Mouse (Mus musculus): ENCODE data around the gene Sarm1.
A peak's percentile ranks its signal among the peaks of the same experiment; 100 is the strongest.
"Not testable (repeated sequence)": the region's sequence is repeated elsewhere in the genome, so short reads cannot be mapped to it uniquely, and the experiment has no call there.

Gene Sarm1

GRCm38 (mm10) chr11:78497544-78498522, at the start of gene Sarm1:
Sarm1 (minus strand) TSS chr11:78497754.
- peak; percentile 81 to 93 for DNase-seq (ENCODE audit: low spot score in 2 of 2)

- no peak for DNase-seq (ENCODE audit: low spot score in 2 of 2)
These were observed 47.6 kb upstream of the Sarm1 start for GRCm38 (mm10) chr11:78545181-78545580.

GRCm38 (mm10) chr11:78544449-78545111, 47.0 kb upstream of the Sarm1 start:
- no peak for DNase-seq (ENCODE audit: low spot score in 2 of 2)

GRCm38 (mm10) chr11:78540358-78540757, 42.8 kb upstream of the Sarm1 start:
- no peak for DNase-seq (ENCODE audit: low spot score in 2 of 2)

GRCm38 (mm10) chr11:78536690-78537084, 39.1 kb upstream of the Sarm1 start:
- no peak for DNase-seq (ENCODE audit: low spot score in 2 of 2)

GRCm38 (mm10) chr11:78536080-78536689, 38.6 kb upstream of the Sarm1 start, which contains the start of the genes Tnfaip1 and Ift20:
Tnfaip1 (minus strand) TSS chr11:78536332.
Ift20 (plus strand) TSS chr11:78536361.
- peak; percentile 91 to 94 for DNase-seq (ENCODE audit: low spot score in 2 of 2)

- DNase-seq (ENCODE audit: low spot score in 2 of 2): no peak
These were observed 38.0 kb upstream of the Sarm1 start for GRCm38 (mm10) chr11:78535376-78536079.

GRCm38 (mm10) chr11:78534516-78534915, 37.0 kb upstream of the Sarm1 start:
- DNase-seq (ENCODE audit: low spot score in 2 of 2): no peak

- DNase-seq (ENCODE audit: low spot score in 2 of 2): not testable (repeated sequence)
These were observed 34.0 kb upstream of the Sarm1 start for GRCm38 (mm10) chr11:78531515-78531914.

GRCm38 (mm10) chr11:78531046-78531445, 33.5 kb upstream of the Sarm1 start:
- no peak for DNase-seq (ENCODE audit: low spot score in 2 of 2)

- DNase-seq (ENCODE audit: low spot score in 2 of 2): no peak
These were observed 32.4 kb upstream of the Sarm1 start for GRCm38 (mm10) chr11:78530001-78530400.

GRCm38 (mm10) chr11:78528714-78529113, 31.2 kb upstream of the Sarm1 start:
- DNase-seq (ENCODE audit: low spot score in 2 of 2): no peak

GRCm38 (mm10) chr11:78524838-78525237, 27.3 kb upstream of the Sarm1 start:
- peak in 1 of 2 experiments; percentile 58 for DNase-seq (ENCODE audit: low spot score in 2 of 2)

GRCm38 (mm10) chr11:78523241-78523955, 25.8 kb upstream of the Sarm1 start:
- DNase-seq (ENCODE audit: low spot score in 2 of 2): no peak

GRCm38 (mm10) chr11:78522481-78522997, 25.0 kb upstream of the Sarm1 start:
- no peak for DNase-seq (ENCODE audit: low spot score in 2 of 2)

GRCm38 (mm10) chr11:78521880-78522279, 24.3 kb upstream of the Sarm1 start:
- no peak for DNase-seq (ENCODE audit: low spot score in 2 of 2)

- no peak for DNase-seq (ENCODE audit: low spot score in 2 of 2)
These were observed 21.4 kb upstream of the Sarm1 start for GRCm38 (mm10) chr11:78518931-78519330.

- DNase-seq (ENCODE audit: low spot score in 2 of 2): peak in 1 of 2 experiments; percentile 13
These were observed 18.2 kb upstream of the Sarm1 start for GRCm38 (mm10) chr11:78515549-78516325.

- DNase-seq (ENCODE audit: low spot score in 2 of 2): no peak
These were observed 15.7 kb upstream of the Sarm1 start for GRCm38 (mm10) chr11:78513106-78513790.
